Mouse (Mus musculus): ENCODE results near the gene Ttc14.

DNA sequence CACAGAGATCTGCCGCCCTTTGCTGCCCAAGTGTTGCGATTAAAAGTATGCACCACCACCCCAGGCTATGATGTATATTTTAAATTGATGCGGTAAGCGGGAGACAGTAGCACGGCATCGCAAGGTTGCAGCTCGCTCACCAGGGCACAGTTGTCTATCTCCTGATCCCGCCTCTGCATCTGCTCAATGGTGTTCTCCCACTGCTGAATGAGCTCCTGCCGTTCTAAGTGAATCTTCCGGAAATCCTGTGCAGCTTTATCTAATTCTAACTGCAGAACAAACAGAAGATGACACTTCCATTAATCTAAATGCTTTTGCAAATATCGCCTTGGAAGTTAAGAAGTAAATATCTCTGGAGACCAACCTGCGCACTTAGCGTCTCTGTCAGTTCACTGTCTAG, 36.9 kb downstream of the Ttc14 start:
- TF ChIP-seq CTCF (IDR thresholded peaks at IDR 0.05; ENCODE audit: low read depth, low read length) (no peak), EP300 (IDR thresholded peaks at IDR 0.05; ENCODE audit: insufficient read depth, low read depth, low read length) (no peak)

Measured in ES-Bruce4 (cell line).